In the genomic region with DNA sequence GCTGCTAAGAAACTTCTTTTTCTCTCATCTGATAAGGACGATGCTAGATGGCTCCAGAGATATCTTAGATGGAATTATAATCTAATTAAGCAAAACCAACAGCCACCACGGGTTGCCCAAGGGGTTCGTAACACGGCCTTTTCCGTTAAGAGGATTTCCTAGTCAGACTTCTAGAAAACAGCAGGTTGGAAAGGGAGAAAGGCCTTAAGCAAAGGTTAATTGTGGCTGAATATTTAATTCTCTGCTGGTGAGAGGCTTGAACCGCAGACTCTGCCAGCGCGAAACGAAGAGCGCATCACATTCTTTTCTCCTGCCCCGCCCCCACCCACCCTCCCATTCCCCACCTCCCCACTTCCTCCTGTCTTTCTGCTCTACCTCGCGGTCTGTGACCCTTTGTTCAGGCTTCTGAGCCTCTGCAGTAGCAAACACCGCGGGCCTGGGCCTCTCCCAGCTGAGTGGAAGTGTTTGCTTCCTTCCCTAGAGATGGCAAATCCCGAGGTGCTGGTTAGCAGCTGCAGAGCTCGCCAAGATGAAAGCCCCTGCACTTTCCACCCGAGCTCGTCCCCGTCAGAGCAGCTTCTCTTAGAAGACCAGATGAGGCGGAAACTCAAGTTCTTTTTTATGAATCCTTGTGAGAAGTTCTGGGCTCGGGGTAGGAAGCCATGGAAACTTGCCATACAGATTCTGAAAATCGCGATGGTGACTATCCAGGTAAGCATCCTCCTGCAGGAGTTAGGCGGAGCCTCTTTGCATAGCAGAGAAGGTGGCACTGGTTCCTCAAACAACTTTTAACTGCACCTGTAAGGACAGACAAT, we compare ENCODE assay signal across 8 mouse cellular contexts. TPM values are rescaled to one million over a fixed set of nuclear protein-coding genes. Genes with fewer than 3 reads are reported as not detected.
DNase-seq lines count a peak whose midpoint lies in the region; ATAC-seq and TF ChIP-seq lines count a peak whose summit lies in the region.

No protein-coding gene starts in this region.

- peak overlapping the region; percentile 57; the same call in 1 of the 2 replicates for H3K27ac ChIP-seq in kidney, embryonic 16.5 days (ENCODE audit: low read length)
- H3K27ac ChIP-seq in embryonic facial prominence, embryonic 15.5 days (replicated peaks) = no peak overlapping the region
- 0 out of 2 replicates have a peak overlapping the region, but pooled peaks have one; percentile 48 for H3K27ac ChIP-seq in limb, embryonic 14.5 days (replicated peaks; ENCODE audit: low read depth, low read length)
- no peak overlapping the region for H3K27ac ChIP-seq in left cerebral cortex, adult 2 months

- no peak for TF ChIP-seq CTCF in left cerebral cortex, adult 2 months (IDR thresholded peaks at IDR 0.05)

- H3K4me1 ChIP-seq in kidney, embryonic 16.5 days (ENCODE audit: insufficient read depth, low read length) = peaks cover 17% of the 10 kb centered on the region
- peaks cover 19% of the 10 kb centered on the region for H3K4me1 ChIP-seq in embryonic facial prominence, embryonic 15.5 days
- H3K4me1 ChIP-seq in limb, embryonic 14.5 days (ENCODE audit: control insufficient read depth, insufficient read depth, low read length) = peaks cover 19% of the 10 kb centered on the region; the same call in 1 of the 2 replicates

- no peak for ATAC-seq in kidney, embryonic 16.5 days (ENCODE audit: low FRiP score, low TSS enrichment)
- no peak; the same call in 1 of the 2 replicates for ATAC-seq in embryonic facial prominence, embryonic 15.5 days (ENCODE audit: insufficient number of reproducible peaks, low FRiP score, low TSS enrichment, low read depth)
- peak; percentile 26; the same call in 1 of the 2 replicates for ATAC-seq in limb, embryonic 14.5 days (ENCODE audit: low FRiP score, low read depth)

- H3K9me3 ChIP-seq in kidney, embryonic 16.5 days (ENCODE audit: low read length) = no peaks in the 10 kb centered on the region
- H3K9me3 ChIP-seq in embryonic facial prominence, embryonic 15.5 days (replicated peaks) = no peaks in the 10 kb centered on the region
- H3K9me3 ChIP-seq in limb, embryonic 14.5 days (ENCODE audit: control insufficient read depth, low read length) = no peaks in the 10 kb centered on the region

- peaks cover 13% of the 10 kb centered on the region for H3K27me3 ChIP-seq in kidney, embryonic 16.5 days (ENCODE audit: insufficient read depth, low read length)
- peaks cover 18% of the 10 kb centered on the region for H3K27me3 ChIP-seq in embryonic facial prominence, embryonic 15.5 days
- peaks cover 9% of the 10 kb centered on the region; the same call in 1 of the 2 replicates for H3K27me3 ChIP-seq in limb, embryonic 14.5 days (ENCODE audit: control insufficient read depth, insufficient read depth, low read length)

- DNase-seq in kidney, postnatal 14 days = no peak
- DNase-seq in limb, embryonic 14.5 days (ENCODE audit: low spot score) = no peak
- peak; percentile 67 for DNase-seq in retina, embryonic 14.5 days (ENCODE audit: low spot score)
- DNase-seq in cerebellum, postnatal 36 days = no peak
- DNase-seq in left cerebral cortex, adult 2 months (ENCODE audit: extremely low spot score in 1 of 2, low spot score in 2 of 2) = no peak
- no peak for DNase-seq in right cerebral cortex, postnatal 4 days

- intact Hi-C loops in left cerebral cortex, adult 2 months (cut with DNase I) = no loop called here

- TF ChIP-seq POLR2A in limb, embryonic 14.5 days (IDR thresholded peaks at IDR 0.05; ENCODE audit: borderline replicate concordance, extremely low read depth, insufficient read depth, insufficient read length) = no peak

- no peaks in the 10 kb centered on the region for H3K36me3 ChIP-seq in kidney, embryonic 16.5 days (ENCODE audit: insufficient read depth, low read length)
- no peaks in the 10 kb centered on the region for H3K36me3 ChIP-seq in embryonic facial prominence, embryonic 15.5 days
- H3K36me3 ChIP-seq in limb, embryonic 14.5 days (ENCODE audit: control insufficient read depth, insufficient read depth, low read length) = no peaks in the 10 kb centered on the region

- H3K4me3 ChIP-seq in kidney, embryonic 16.5 days (ENCODE audit: low read length) = peak overlapping the region; percentile 31
- peak overlapping the region; percentile 21 for H3K4me3 ChIP-seq in embryonic facial prominence, embryonic 15.5 days (replicated peaks)
- H3K4me3 ChIP-seq in limb, embryonic 14.5 days (replicated peaks; ENCODE audit: low read length) = peak overlapping the region; percentile 10; the same call in 1 of the 2 replicates
- no peak overlapping the region for H3K4me3 ChIP-seq in left cerebral cortex, adult 2 months

- WGBS in kidney, embryonic 16.5 days = 10% methylated on average over 25 of the region's 25 CpGs
- 9% methylated on average over 25 of the region's 25 CpGs for WGBS in embryonic facial prominence, embryonic 15.5 days
- 13% methylated on average over 25 of the region's 25 CpGs for WGBS in limb, embryonic 14.5 days

- H3K4me2 ChIP-seq in kidney, embryonic 16.5 days (replicated peaks; ENCODE audit: low read depth, low read length) = peak overlapping the region; percentile 48
- peak overlapping the region; percentile 43 for H3K4me2 ChIP-seq in embryonic facial prominence, embryonic 15.5 days (replicated peaks)
- peak overlapping the region; percentile 45 for H3K4me2 ChIP-seq in limb, embryonic 14.5 days (replicated peaks; ENCODE audit: low read depth, low read length, severe bottlenecking)

- peak overlapping the region; percentile 43 for H3K9ac ChIP-seq in kidney, embryonic 16.5 days (replicated peaks; ENCODE audit: low read length)
- H3K9ac ChIP-seq in embryonic facial prominence, embryonic 15.5 days = no peak overlapping the region
- peak overlapping the region; percentile 44 for H3K9ac ChIP-seq in limb, embryonic 14.5 days (ENCODE audit: low read depth, low read length, severe bottlenecking)

RNA-seq across cellular contexts. Expression of gene Mcoln3, which starts 4.3 kb away (rescaled TPM):
- polyA plus RNA-seq in kidney, embryonic 16.5 days (2015; fragmentation: Nextera tagmentation; extraction: Ambion mirVana) = 20.5 and 20.6 TPM in 2 replicates
- polyA plus RNA-seq in embryonic facial prominence, embryonic 15.5 days (2015; fragmentation: Nextera tagmentation; extraction: Ambion mirVana) = 6.5 and 7.8 TPM in 2 replicates
- polyA plus RNA-seq in limb, embryonic 14.5 days (2012; rRNA removed) = 1.9 and 2.0 TPM in 2 replicates
- 1.9 and 2.1 TPM in 2 replicates for polyA plus RNA-seq in limb, embryonic 14.5 days (2014; fragmentation: Nextera tagmentation; extraction: Ambion mirVana)
- total RNA-seq in left cerebral cortex, adult 2 months (2021) = not detected

RNA-seq across cellular contexts. Expression of gene Wdr63, which starts 13.6 kb away (rescaled TPM):
- 0.24 and 0.31 TPM in 2 replicates for polyA plus RNA-seq in kidney, embryonic 16.5 days (2015; fragmentation: Nextera tagmentation; extraction: Ambion mirVana)
- 2.6 and 8.3 TPM in 2 replicates for polyA plus RNA-seq in embryonic facial prominence, embryonic 15.5 days (2015; fragmentation: Nextera tagmentation; extraction: Ambion mirVana)
- polyA plus RNA-seq in limb, embryonic 14.5 days (2012; rRNA removed) = 0.03 and 0.20 TPM in 2 replicates
- not detected in 2 replicates for polyA plus RNA-seq in limb, embryonic 14.5 days (2014; fragmentation: Nextera tagmentation; extraction: Ambion mirVana)
- under 1 TPM; 0.21 to 0.25 TPM for total RNA-seq in left cerebral cortex, adult 2 months (2021)

RNA-seq across cellular contexts. Expression of gene Mcoln2, which starts 28.1 kb away (rescaled TPM):
- 0.84 and 1.3 TPM in 2 replicates for polyA plus RNA-seq in kidney, embryonic 16.5 days (2015; fragmentation: Nextera tagmentation; extraction: Ambion mirVana)
- 0.93 and 1.1 TPM in 2 replicates for polyA plus RNA-seq in embryonic facial prominence, embryonic 15.5 days (2015; fragmentation: Nextera tagmentation; extraction: Ambion mirVana)
- 3.5 and 3.6 TPM in 2 replicates for polyA plus RNA-seq in limb, embryonic 14.5 days (2012; rRNA removed)
- 1.5 and 2.0 TPM in 2 replicates for polyA plus RNA-seq in limb, embryonic 14.5 days (2014; fragmentation: Nextera tagmentation; extraction: Ambion mirVana)
- total RNA-seq in left cerebral cortex, adult 2 months (2021) = not detected

Comparison
In these comparisons a context has a peak if more than half of its experiments do, and no peak if none do; other contexts are left out.
1. H3K27ac ChIP-seq: peak in kidney, embryonic 16.5 days (single experiment) and limb, embryonic 14.5 days (single experiment); none in embryonic facial prominence, embryonic 15.5 days (single experiment) and left cerebral cortex, adult 2 months (single experiment).
2. Peak in every context shown above with its lines, with median percentiles within 50 percentile points of each other: H3K4me2 ChIP-seq.